Mouse (Mus musculus) G1E (cell line): ENCODE results near the gene Hoxd8.

Experiments used
- CTCF ChIP-seq: IDR thresholded peaks from 2 replicates; pipeline ENCODE4 v1.5.1; 2012; ENCODE audit warnings: low read depth, low read length, inconsistent platforms, mixed read lengths
- GATA2 ChIP-seq: IDR thresholded peaks from 2 replicates; pipeline ENCODE4 v1.6.1; 2012; ENCODE audit warnings: low read depth, low read length, inconsistent platforms, borderline replicate concordance
- POLR2AphosphoS5 ChIP-seq: IDR thresholded peaks from 2 replicates; pipeline ENCODE4 v1.6.1; 2012; ENCODE audit warnings: low read depth, low read length, inconsistent platforms; ENCODE audit not compliant: insufficient replicate concordance

DNA sequence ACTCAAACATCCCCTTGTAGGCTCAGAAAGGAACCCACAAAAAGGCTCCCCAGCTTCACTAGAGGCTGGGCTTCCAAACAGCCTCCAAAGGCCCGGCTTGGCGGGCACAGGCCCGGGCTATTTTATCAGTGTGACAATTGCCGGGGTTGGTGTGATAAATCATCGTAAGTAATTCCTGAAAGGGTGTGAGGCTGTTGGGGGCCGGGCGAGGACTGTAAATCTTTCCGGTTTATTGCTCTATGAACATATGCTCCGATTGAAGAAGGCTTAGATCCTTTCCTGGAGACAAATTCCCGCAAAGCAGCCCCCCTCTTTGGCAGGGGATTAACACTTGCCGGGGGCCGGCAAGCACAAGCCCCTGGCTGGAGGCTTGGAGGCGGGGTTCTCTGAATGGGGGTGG is 30.0 kb downstream of the Hoxd8 start:
- TF ChIP-seq GATA2 (no peak), POLR2AphosphoS5 (no peak), CTCF (no peak)
